Mouse (Mus musculus) intestine, embryonic 14.5 days (tissue): ENCODE results near the gene Git1. TPM values are rescaled to one million over a fixed set of nuclear protein-coding genes. Genes with fewer than 3 reads are reported as not detected.
"Not testable (repeated sequence)": the region's sequence is repeated elsewhere in the genome, so short reads cannot be mapped to it uniquely, and the experiment has no call there.

Source experiments
- ATAC-seq: fragments of 200-750 bp; cut with Nextera tagmentation; replicated peaks from 2 replicates; pipeline ENCODE4 v1.8.0; 2017; ENCODE audit warnings: low read depth, moderate number of reproducible peaks, moderate TSS enrichment, moderate library complexity; ENCODE audit not compliant: low FRiP score, low TSS enrichment
- DNase-seq: peaks from one replicate; pipeline ENCODE4 v3.0.0-alpha.2; 2018; ENCODE audit warnings: low spot score
- H3K27ac ChIP-seq: fragments of 300-500 bp; sonication (generic); 2 replicates; pipeline ENCODE4 v1.5.1; 2014; ENCODE audit warnings: low read depth, mild to moderate bottlenecking, control low read depth
- H3K27me3 ChIP-seq: fragments of 300-500 bp; sonication (generic); replicated peaks from 2 replicates; pipeline ENCODE4 v1.6.1; 2014; ENCODE audit warnings: low read length, control low read depth; ENCODE audit not compliant: control insufficient read depth, insufficient read depth
- H3K36me3 ChIP-seq: fragments of 300-500 bp; sonication (generic); 2 replicates; pipeline ENCODE4 v1.6.1; 2014; ENCODE audit warnings: low read length, control low read depth; ENCODE audit not compliant: control insufficient read depth, insufficient read depth
- H3K4me1 ChIP-seq: fragments of 300-500 bp; sonication (generic); replicated peaks from 2 replicates; pipeline ENCODE4 v1.6.1; 2014; ENCODE audit warnings: low read length, control low read depth, mixed read lengths; ENCODE audit not compliant: control insufficient read depth, insufficient read depth
- H3K4me2 ChIP-seq: fragments of 300-500 bp; sonication (generic); 2 replicates; pipeline ENCODE4 v1.6.1; 2014; ENCODE audit warnings: low read length
- H3K4me3 ChIP-seq: fragments of 300-500 bp; sonication (generic); 2 replicates; pipeline ENCODE4 v1.5.1; 2014; ENCODE audit warnings: low read depth, low read length, control low read depth, mixed read lengths
- H3K9ac ChIP-seq: fragments of 300-500 bp; sonication (generic); 2 replicates; pipeline ENCODE4 v1.6.1; 2014; ENCODE audit warnings: mild to moderate bottlenecking, low read length
- H3K9me3 ChIP-seq: fragments of 300-500 bp; sonication (generic); 2 replicates; pipeline ENCODE4 v1.6.1; 2016; ENCODE audit warnings: low read length, control low read depth; ENCODE audit not compliant: control insufficient read depth
- WGBS: fragments of 180-500 bp; shearing (Covaris S2); extraction: QIAGEN DNeasy Blood & Tissue Kit; methylation state at CpG from one replicate; pipeline ENCODE4 v1.1.7; 2014; 5-methylcytosine and 5-hydroxymethylcytosine counted together
- polyA plus RNA-seq: library from polyadenylated mRNA; unstranded; fragments of >200 nt; fragmentation: Nextera tagmentation; extraction: Ambion mirVana; gene quantifications from 2 replicates; pipeline ENCODE4 v1.2.1, GENCODE M21; 2014

Gene Git1
- polyA plus RNA-seq, 1 experiment from 2014 or later = 17.7 TPM

DNA sequence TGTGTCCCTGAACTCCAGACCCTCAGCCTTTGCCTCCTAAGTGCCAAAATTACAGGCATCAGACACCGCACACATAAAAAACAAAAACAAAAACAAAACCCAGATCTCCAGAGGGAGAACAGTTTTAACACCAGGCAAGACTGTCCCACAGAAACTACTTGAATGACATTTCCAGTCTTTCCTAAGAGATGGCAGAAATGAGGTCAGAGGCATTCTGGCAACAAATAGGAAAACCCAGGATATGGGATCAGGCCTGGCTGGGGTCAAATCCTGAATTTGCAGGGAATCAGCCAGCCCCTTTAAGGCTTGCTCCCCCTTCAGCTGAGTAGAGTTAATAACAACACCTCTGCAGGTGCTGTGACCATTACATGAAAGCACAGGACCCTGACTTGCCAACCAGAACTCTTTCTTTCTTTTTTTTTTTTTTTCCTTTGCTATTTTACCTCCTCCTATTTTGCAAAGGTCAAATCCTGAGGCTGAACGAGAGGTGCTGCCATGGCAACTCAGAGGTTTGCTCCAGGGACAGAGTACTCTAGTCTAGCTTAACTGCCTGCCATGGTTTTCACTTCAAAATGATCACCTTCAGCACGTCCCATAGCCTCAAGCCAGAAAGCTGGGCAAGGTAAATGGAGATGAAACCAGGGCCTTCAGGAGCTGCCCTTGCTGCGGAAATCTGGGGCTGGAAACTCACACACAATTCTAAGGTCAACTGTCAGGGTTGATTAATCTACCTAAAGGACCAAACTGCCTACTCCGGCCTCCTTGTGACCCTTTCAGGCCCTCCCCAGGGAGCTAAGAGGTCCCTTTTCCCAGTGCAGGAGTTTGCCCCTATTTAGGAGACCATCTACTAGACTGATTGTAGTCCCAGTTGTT lies 23.4 kb downstream of the Git1 start:
- ATAC-seq = no peak
- peaks cover 19% of the 10 kb centered on the region for H3K4me1 ChIP-seq
- H3K36me3 ChIP-seq = no peaks in the 10 kb centered on the region
- no peak overlapping the region for H3K9ac ChIP-seq
- DNase-seq = no peak
- H3K4me3 ChIP-seq = no peak overlapping the region
- no peak overlapping the region for H3K4me2 ChIP-seq
- H3K27me3 ChIP-seq = peaks cover 21% of the 10 kb centered on the region
- WGBS = 66% methylated on average over 5 of the region's 5 CpGs
- no peak overlapping the region for H3K27ac ChIP-seq
- H3K9me3 ChIP-seq = no peaks in the 10 kb centered on the region

- DNase-seq (no peak), ATAC-seq (no peak)
- Histone ChIP-seq H3K36me3 (no peaks in the 10 kb centered on the region), H3K9ac (no peak overlapping the region), H3K4me3 (no peak overlapping the region), H3K27me3 (peaks cover 21% of the 10 kb centered on the region), H3K4me1 (peaks cover 15% of the 10 kb centered on the region), H3K27ac (no peak overlapping the region), H3K4me2 (no peak overlapping the region), H3K9me3 (no peaks in the 10 kb centered on the region)
- 80% methylated on average over 27 of the region's 27 CpGs for WGBS
Measured at GRCm38 (mm10) chr11:77518051-77518798, 24.9 kb downstream of the Git1 start.

DNA sequence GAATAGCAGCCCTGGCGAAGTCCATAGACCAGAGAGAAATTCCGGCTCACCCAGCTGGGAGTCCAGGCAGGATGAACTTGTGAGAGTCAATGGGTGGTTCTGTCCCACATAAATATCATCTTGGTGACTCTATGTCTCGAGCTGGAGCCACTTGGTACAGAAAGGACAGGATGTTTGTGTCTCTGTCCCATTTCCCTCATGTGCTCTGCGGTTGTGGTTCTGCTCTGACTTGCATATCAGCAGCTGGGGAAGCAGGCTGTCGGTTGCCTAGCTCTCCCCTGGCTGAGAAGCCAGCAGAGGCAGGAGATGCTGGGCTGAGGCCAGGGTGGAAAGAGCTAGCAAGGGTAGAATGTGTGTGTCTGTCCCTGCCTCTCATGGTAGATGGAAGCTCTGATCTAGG lies 25.7 kb downstream of the Git1 start, which contains the start of gene Gm10392:
TSS of gene Gm10392 (minus strand) at position 156 of the 400 bp plus-strand sequence.
- peaks cover 11% of the 10 kb centered on the region for H3K4me1 ChIP-seq
- H3K27ac ChIP-seq = no peak within 1 kb of the TSS
- no peaks in the 10 kb centered on the region for H3K36me3 ChIP-seq
- 63% methylated on average over 5 of the region's 5 CpGs for WGBS
- no peak within 1 kb of the TSS for H3K4me2 ChIP-seq
- ATAC-seq = no peak
- H3K27me3 ChIP-seq = peaks cover 21% of the 10 kb centered on the region
- no peak within 1 kb of the TSS for H3K4me3 ChIP-seq
- DNase-seq = no peak
- no peak within 1 kb of the TSS for H3K9ac ChIP-seq
- H3K9me3 ChIP-seq = no peaks in the 10 kb centered on the region

DNA sequence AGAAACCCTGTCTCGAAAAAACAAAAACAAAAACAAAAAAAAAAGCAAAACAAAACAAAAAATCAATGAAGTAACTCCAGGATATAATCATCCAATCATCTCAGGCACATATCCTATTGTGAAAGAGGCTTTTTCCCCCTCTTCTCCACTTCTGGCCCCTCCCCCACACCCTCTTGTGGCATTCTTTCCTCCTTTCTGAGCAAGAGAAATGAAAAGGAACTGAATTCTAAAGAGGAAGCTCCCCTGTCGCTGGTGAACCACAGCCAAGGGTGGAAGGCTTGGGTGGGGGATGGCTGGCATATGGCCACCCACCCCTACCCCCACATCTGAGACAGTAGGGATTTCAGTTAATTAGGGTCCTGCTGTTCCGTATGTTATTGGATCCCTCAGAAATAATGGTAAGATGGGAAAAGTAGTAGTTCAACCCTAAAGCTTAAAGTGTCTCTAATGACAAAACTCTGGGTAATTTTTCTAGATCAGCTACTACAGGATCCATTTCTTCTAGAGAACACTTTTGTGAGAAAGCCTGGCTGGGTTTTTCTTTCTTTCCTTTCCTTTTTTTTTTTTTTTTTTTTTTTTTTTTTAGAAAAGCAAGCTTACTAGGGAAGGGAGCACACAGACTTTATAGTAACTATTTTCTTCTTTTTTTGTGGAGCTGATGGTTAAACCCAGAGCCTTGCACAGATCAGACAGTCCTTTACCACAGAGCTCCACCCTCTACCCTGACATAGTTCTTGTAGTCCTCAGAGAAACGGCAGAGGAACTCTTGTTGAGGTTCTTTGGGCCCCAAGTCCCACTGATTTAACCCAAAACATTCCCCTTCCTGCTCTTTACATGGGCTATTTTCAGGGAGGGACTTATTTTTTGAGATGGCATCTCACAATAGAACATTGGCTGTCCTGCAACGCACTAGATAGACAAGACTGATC lies 27.5 kb downstream of the Git1 start:
- Histone ChIP-seq H3K27ac (no peak overlapping the region), H3K4me2 (no peak overlapping the region), H3K9ac (no peak overlapping the region), H3K4me3 (no peak overlapping the region), H3K9me3 (no peaks in the 10 kb centered on the region), H3K4me1 (peaks cover under 1% of the 10 kb centered on the region; the same call in 1 of the 2 replicates), H3K36me3 (no peaks in the 10 kb centered on the region), H3K27me3 (peaks cover 13% of the 10 kb centered on the region)
- no peak for DNase-seq
- 57% methylated on average over 5 of the region's 5 CpGs for WGBS
- no peak for ATAC-seq

- WGBS = 71% methylated on average over 3 of the region's 3 CpGs
Measured at GRCm38 (mm10) chr11:77525804-77526486, 32.6 kb downstream of the Git1 start.

DNA sequence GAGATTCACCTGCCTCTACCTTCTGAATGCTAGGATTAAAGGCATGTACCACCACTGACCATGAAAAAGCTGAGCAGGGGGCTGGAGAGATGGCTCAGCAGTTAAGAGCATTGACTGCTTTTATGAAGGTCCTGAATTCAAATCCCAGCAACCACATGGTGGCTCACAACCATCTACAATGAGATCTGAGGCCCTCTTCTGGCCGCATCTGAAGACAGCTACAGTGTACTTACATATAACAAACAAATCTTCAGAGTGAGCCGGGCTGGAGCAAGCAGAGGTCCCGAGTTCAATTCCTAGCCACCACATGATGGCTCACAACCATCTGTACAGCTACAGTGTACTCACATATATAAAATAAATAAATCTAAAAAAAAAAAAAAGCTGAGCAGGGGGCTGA lies 35.1 kb downstream of the Git1 start:
- not testable (repeated sequence) for H3K4me2 ChIP-seq, ATAC-seq, H3K4me1 ChIP-seq, H3K36me3 ChIP-seq, DNase-seq, H3K4me3 ChIP-seq, H3K27ac ChIP-seq, H3K27me3 ChIP-seq, H3K9ac ChIP-seq, H3K9me3 ChIP-seq
- WGBS = 83% methylated on average over 3 of the region's 3 CpGs

More at GRCm38 (mm10) chr11:77525804-77526486, 32.6 kb downstream of the Git1 start:
- Histone ChIP-seq H3K36me3 (no peaks in the 10 kb centered on the region), H3K4me1 (no peaks in the 10 kb centered on the region), H3K27ac (no peak overlapping the region), H3K9me3 (no peaks in the 10 kb centered on the region), H3K27me3 (no peaks in the 10 kb centered on the region), H3K4me2 (no peak overlapping the region), H3K9ac (no peak overlapping the region), H3K4me3 (no peak overlapping the region)
- ATAC-seq (no peak), DNase-seq (no peak)

- no peak overlapping the region for H3K4me2 ChIP-seq
- WGBS = 85% methylated on average over 3 of the region's 3 CpGs
- H3K9me3 ChIP-seq = no peaks in the 10 kb centered on the region
Measured at GRCm38 (mm10) chr11:77529644-77530043, 36.3 kb downstream of the Git1 start.

More at GRCm38 (mm10) chr11:77529644-77530043, 36.3 kb downstream of the Git1 start:
- H3K4me1 ChIP-seq = no peaks in the 10 kb centered on the region
- H3K36me3 ChIP-seq = peaks cover 13% of the 10 kb centered on the region; the same call in 1 of the 2 replicates
- no peak overlapping the region for H3K9ac ChIP-seq
- no peaks in the 10 kb centered on the region for H3K27me3 ChIP-seq
- ATAC-seq (no peak), DNase-seq (no peak)
- H3K27ac ChIP-seq = no peak overlapping the region
- H3K4me3 ChIP-seq = no peak overlapping the region
